Mouse (Mus musculus): ENCODE results near the gene Olfr1100.

Gene Olfr1100

DNA sequence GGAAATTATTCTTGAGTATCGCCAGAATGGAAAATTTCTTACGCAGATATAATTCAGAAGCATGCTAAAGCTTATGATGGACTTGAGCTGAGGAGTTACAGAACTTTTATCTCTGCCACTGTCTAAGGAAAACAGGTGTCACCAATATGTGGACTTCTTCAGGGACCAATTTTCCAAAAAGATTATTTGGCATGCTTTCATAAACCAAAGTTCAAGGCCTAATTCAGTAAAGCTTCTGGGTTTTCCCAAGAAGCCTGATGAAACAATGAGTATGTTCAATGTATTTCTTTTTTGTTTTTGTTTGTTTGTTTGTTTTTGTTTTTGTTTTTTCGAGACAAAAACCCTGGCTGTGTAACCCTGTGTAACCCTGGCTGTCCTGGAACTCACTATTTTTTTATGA, at the start of gene Olfr1100:
Gene Olfr1100 (minus strand): TSS at position 101 of the 400 bp plus-strand sequence.
- no peak for DNase-seq (ENCODE audit: low spot score in 2 of 2)

DNA sequence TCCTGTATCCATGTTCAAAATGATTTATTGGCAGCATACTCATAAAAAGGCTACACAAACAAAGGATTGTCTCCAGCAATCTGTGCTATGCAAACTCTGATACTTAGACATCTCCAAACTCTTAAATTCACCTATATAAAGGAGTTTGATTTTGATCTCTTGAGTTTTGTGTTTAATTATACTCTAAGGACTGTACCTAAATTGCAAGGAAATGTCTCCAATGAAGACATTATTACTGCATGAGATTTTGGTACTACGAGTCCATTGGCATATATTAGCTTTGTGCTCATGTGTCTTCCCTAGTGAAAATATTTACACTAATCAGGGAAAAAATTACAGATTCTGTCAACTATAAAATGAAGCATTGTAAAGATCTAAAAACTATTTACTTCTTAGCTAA, 47.2 kb upstream of the Olfr1100 start, which contains the start of gene Olfr1104:
Gene Olfr1104 (minus strand): TSS at position 101 of the 400 bp plus-strand sequence.
- no peak for DNase-seq (ENCODE audit: low spot score in 2 of 2)

DNA sequence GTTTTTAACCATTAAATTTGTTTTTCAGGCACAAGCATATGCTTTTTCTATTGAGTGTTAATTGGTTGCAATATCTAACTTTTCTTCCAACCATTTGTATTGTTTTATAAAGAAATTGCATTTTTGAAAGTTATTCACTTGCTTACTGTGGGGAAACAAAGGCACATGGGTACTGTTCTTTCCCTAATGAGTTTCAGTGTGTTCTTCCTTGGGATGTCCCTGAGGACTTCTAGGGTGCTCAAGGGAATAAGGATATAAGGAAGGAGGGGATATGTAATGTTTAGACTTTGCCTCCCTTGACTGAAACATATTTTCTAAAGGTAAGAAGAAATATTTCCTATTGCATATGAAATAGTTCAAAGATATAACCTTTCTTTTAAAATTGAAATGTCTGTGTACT, 18.3 kb upstream of the Olfr1100 start, which contains the start of gene Olfr1102:
Gene Olfr1102 (plus strand): TSS at position 301 of the 400 bp plus-strand sequence.
- no peak for DNase-seq (ENCODE audit: low spot score in 2 of 2)

DNA sequence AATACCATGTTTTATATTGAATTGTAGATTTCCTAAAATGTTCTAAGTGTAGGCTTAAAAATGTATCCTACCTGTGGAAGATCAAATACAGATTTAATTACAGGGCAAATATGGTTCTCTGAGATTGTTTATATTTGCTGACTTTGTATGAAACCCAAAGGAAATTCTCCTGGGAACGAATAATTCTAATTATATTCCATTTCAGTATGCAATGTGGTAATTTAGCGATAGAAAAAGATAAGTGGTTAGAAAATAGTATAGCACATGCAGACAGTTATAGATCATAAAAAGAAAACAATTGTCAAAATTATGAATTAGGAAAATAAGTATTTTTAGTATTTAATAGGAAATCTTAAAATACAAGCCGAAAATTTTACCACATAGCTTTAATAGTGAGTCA, 11.4 kb upstream of the Olfr1100 start, which contains the start of gene Olfr1101:
Gene Olfr1101 (minus strand): TSS at position 101 of the 400 bp plus-strand sequence.
- DNase-seq (ENCODE audit: low spot score in 2 of 2), result no peak

DNA sequence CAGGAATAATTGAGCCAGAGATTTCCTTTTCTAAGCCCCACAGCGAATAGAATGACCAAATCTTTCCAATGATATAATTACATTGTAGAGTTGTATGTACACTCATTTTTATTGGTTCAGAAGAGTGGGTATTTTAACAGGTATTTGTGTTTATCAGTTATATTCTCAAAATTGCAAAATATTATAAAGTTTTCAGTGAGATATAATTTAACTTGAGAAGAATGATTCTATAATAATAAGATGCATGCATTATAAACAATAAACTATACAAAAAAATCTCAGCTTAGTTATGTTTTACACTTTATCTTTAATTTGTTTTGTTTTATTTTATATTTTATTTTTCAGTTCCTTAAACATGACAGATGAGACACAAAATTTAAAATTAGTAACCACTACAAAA, 19.2 kb downstream of the Olfr1100 start, which contains the start of gene Olfr1099:
Gene Olfr1099 (minus strand): TSS at position 101 of the 400 bp plus-strand sequence.
- no peak for DNase-seq (ENCODE audit: low spot score in 2 of 2)

DNA sequence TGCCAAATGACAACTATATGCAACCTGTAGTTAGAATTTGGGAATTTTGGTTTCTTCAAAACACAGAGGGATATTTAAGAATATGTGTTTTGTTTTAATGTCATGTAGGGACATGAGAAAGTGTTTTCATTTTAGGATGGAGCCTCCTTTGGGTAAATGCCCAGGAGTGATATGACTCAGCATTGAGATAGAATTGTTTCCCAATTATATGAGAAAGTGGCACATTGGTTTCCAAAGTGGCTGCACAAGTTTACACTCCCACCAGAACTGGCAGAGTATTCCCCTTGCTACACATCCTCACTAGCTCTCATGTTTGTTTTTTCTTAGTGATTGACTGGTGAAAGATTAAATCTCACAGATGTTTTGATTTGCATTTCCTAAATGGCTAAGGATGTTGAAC, 53.2 kb downstream of the Olfr1100 start:
- no peak for DNase-seq (ENCODE audit: low spot score in 2 of 2)
